Mouse (Mus musculus): ENCODE data around the gene Fnip2.

DNA sequence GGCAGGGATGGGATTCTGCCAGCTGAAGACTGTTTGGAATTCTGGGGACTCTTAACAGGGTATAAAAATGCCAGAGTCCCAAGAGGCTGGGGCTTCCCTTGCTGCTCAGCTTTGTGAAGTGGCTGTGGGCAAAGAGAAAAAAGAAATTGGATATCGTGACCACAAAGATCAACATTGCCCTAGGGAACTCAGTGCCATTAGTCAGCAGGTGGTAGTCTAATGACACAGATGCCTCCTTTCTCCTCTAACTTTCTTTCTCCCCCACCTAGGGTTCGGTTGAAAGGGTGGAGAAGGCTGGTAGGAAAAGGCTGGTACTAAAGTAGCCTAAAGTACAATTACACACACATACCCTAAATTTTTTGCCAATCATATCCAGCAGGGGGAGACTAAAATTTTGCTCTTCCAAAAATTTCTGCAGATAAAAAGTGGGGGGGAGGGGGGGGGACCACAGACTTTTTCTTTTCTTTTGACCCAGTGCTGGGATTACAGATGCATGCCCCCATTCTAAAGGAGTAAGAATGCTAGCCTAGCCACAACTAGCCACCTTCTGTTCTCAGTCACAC, 66.3 kb downstream of the Fnip2 start:
- TF ChIP-seq CTCF (IDR thresholded peaks at IDR 0.05; ENCODE audit: low read depth) (no peak), EP300 (IDR thresholded peaks at IDR 0.05; ENCODE audit: low read depth) (no peak)
